Comparison of ENCODE assay signal across 8 mouse cellular contexts in the genomic region with DNA sequence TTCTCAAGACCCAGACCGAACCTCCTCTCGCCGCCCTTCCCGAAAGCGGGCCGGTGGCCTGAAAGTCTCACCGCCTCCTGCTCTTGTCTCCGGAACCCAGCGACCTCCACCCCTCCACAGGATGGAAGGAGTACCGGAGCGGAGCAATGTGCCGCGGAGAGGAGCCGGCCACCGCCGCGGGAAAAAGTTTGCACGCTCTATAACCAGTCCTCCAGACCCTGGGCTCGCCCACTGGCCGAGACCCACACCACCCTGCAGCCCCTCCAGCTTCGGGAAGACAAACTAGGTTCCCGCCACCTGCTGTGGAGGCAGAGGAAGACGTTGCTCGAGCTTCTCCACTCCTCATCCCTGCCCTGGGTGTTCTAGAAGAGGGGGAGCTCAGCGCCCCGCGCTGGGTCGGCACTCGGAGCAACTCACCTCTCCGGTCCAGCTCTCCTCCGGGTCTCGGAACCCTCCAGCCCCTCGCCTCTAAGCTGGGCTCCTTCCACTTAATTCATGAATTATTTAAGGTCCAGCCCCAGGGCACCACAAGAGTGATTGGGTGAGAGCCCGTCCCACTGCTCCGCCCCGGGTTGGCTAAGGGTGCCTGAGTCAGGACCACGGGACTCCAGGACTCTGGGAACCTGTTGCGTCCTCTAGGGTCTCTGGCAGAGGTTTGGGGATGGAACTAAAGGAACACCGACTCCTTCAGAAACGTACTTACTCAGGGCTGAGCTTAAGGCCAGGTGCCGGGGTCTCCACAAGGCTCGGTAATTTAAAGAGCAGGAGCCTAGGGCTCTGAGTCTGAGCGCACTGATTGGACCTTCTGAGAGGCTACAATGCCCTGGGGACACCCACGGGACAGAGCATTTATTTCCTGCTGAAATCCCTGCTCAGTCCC. TPM values are rescaled to one million over a fixed set of nuclear protein-coding genes. Genes with fewer than 3 reads are reported as not detected.
DNase-seq lines count a peak whose midpoint lies in the region; ATAC-seq and TF ChIP-seq lines count a peak whose summit lies in the region.

A gene (minus strand): TSS at position 802 of the 880 bp plus-strand sequence.

- H3K9ac ChIP-seq in stomach, embryonic 14.5 days (replicated peaks; ENCODE audit: low read depth, low read length): peak within 1 kb of the TSS; percentile 67

- H3K27ac ChIP-seq in embryonic fibroblast, embryonic 13.5 days (ENCODE audit: insufficient read depth, low read length): no peak within 1 kb of the TSS
- H3K27ac ChIP-seq in layer of hippocampus, adult 2 months: peak within 1 kb of the TSS; percentile 75
- H3K27ac ChIP-seq in stomach, embryonic 14.5 days (ENCODE audit: low read length): peak within 1 kb of the TSS; percentile 82

- TF ChIP-seq POLR2A in embryonic fibroblast, embryonic 13.5 days (IDR thresholded peaks at IDR 0.05; ENCODE audit: low read depth, low read length): no peak

- H3K4me3 ChIP-seq in embryonic fibroblast, embryonic 13.5 days (ENCODE audit: insufficient read depth, low read length): peak within 1 kb of the TSS; percentile 49
- H3K4me3 ChIP-seq in layer of hippocampus, adult 2 months: peak within 1 kb of the TSS; percentile 61
- H3K4me3 ChIP-seq in stomach, embryonic 14.5 days (ENCODE audit: low read depth, low read length): peak within 1 kb of the TSS; percentile 69

- H3K9me3 ChIP-seq in stomach, embryonic 14.5 days (ENCODE audit: control insufficient read depth, low read depth, low read length): no peaks in the 10 kb centered on the region

- intact Hi-C loops in heart, postnatal 36 days (cut with DNase I): loop anchor here (2.0 kb wide), 1 partner anchor 53 kb away; no protein-coding TSS in a partner anchor

- peak; percentile 35; the same call in 1 of the 2 replicates for ATAC-seq in frontal cortex, adult (ENCODE audit: low TSS enrichment)
- ATAC-seq in stomach, embryonic 14.5 days (ENCODE audit: insufficient number of reproducible peaks, insufficient read depth, low FRiP score, low read depth): peak; percentile 66

- H3K36me3 ChIP-seq in stomach, embryonic 14.5 days (ENCODE audit: control insufficient read depth, insufficient read depth, low read length): no peaks in the 10 kb centered on the region

- 1% methylated on average over 44 of the region's 44 CpGs for WGBS in stomach, embryonic 14.5 days

- H3K27me3 ChIP-seq in stomach, embryonic 14.5 days (ENCODE audit: control insufficient read depth, insufficient read depth, low read length): no peaks in the 10 kb centered on the region

- no peak for DNase-seq in frontal cortex, postnatal 25 days (ENCODE audit: low spot score in 2 of 2)
- DNase-seq in adrenal gland, postnatal 25 days: peak; percentile 16
- DNase-seq in heart, postnatal 36 days: peak; percentile 11 to 17
- DNase-seq in layer of hippocampus, adult 2 months (ENCODE audit: low spot score in 2 of 2): no peak
- DNase-seq in lung, postnatal 14 days: peak; percentile 31

- no peaks in the 10 kb centered on the region for H3K4me1 ChIP-seq in embryonic fibroblast, embryonic 13.5 days (ENCODE audit: control insufficient read depth, insufficient read depth, low read length)
- no peaks in the 10 kb centered on the region for H3K4me1 ChIP-seq in stomach, embryonic 14.5 days (ENCODE audit: control insufficient read depth, insufficient read depth, low read length)

- no peak for TF ChIP-seq CTCF in embryonic fibroblast, embryonic 13.5 days (IDR thresholded peaks at IDR 0.05; ENCODE audit: borderline replicate concordance, insufficient read depth, low read length)
- no peak for TF ChIP-seq CTCF in layer of hippocampus, adult 2 months (conservative IDR thresholded peaks at IDR 0.05)

- H3K4me2 ChIP-seq in stomach, embryonic 14.5 days (replicated peaks; ENCODE audit: low read depth, low read length): peak within 1 kb of the TSS; percentile 80

RNA-seq across cellular contexts. Expression of the gene that starts here (rescaled TPM):
- 2.3 and 2.4 TPM in 2 replicates for total RNA-seq in adrenal gland, postnatal 25 days (2021)
- 0.53 and 3.5 TPM in 2 replicates for polyA plus RNA-seq in embryonic fibroblast, embryonic 13.5 days (2011; ENCODE audit: insufficient read length, low read depth, missing spikeins)
- 10 to 100 TPM in 1 of 2 experiments, 1 to 10 TPM in 1; 7.2 to 13.9 TPM for total RNA-seq in heart, postnatal 36 days (2021)
- 10 to 100 TPM; 17.9 to 18.3 TPM for total RNA-seq in layer of hippocampus, adult 2 months (2021)
- polyA plus RNA-seq in stomach, embryonic 14.5 days (2014; fragmentation: Nextera tagmentation; extraction: Ambion mirVana): 64.5 and 66.2 TPM in 2 replicates

Comparison
In these comparisons a context has a peak if more than half of its experiments do, and no peak if none do; other contexts are left out.
1. RNA of the gene that starts here (polyA plus RNA-seq): 64.5 to 66.2 TPM in stomach, embryonic 14.5 days; 0.53 to 3.5 TPM in embryonic fibroblast, embryonic 13.5 days; every median in the first group is over 10 times any median in the second.
2. DNase-seq: peak in adrenal gland, postnatal 25 days (single experiment), heart, postnatal 36 days (2 of 2) and lung, postnatal 14 days (single experiment); none in frontal cortex, postnatal 25 days (0 of 2) and layer of hippocampus, adult 2 months (0 of 2).
3. Peak in every context shown above with its lines, with median percentiles within 50 percentile points of each other: H3K4me3 ChIP-seq.